Mouse (Mus musculus) cerebellum, postnatal 36 days (tissue): ENCODE results near the gene Acad12.
A peak's percentile ranks its signal among the peaks of the same experiment; 100 is the strongest.
"Not testable (repeated sequence)": the region's sequence is repeated elsewhere in the genome, so short reads cannot be mapped to it uniquely, and the experiment has no call there.

Experiments
- DNase-seq, 2 experiments: peaks; one replicate each; pipeline ENCODE4 v3.0.0; 2021 to 2022; ENCODE audit warnings: mixed read lengths in 2 of 2

Acad12 gene

DNA sequence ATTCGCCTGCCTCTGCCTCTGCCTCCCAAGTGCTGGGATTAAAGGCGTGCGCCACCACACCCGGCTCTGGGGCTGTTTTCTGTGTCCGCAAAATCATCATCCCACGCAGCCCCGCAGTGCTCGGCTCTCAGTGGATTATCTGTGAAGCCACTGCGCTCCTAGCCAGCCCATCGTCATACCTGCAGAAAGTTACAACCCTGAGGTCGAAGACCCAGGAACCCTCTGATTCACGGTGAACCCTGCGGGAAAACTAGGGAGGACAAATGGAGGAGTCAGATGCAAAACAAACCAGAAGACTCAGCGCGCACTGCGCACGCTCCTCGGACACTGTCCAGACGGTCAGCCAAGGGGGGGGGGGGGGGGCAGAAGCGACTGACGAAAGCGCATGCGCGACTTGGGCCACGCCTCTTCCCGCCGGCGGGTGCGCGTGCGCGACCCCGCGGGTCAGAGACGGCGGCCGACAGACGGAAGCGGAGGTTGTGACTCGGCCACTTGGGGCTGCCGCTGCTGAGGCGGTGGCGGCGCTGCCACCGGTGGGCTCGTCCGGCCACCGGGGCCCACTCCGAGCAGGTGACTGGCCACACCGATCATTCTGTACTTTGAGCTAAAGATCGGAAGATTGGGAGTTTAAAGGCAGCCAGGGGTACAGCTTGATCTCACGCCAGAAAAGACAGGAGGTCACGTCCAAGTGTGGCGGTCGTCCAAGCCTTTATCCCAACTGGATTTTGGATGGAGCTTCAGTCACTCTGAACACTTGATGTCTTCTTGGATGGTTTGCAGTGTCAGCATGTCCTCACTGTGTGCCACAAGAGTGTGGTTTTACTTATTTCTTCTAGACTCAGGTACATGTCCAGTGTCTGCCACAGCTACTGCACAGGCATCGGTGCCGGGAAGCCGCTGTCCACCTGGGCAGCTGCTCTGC lies at the start of gene Acad12:
Gene Acad12 (minus strand): TSS at position 347 of the 922 bp plus-strand sequence.
- peak; percentile 86 to 88 for DNase-seq

DNA sequence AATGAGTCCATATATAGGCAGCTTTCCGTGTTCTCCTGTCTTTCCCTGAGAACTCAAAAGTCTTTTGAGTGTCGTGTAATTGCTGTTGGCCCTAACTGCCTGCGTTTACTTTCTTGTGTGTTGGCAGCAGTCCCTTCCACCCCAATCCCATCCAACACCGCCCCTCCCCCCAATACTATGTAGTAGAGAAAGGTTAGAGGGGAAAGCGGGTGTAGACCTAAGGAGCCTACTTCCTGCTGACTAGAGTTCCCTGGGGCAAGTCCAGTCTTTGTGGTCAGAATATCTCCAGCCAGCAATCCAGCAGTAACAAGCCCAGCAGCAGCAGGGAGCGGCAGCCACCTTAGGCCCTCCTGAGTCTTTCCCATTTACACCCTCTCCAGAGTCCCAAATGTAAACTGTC lies 49.7 kb upstream of the Acad12 start:
- DNase-seq: no peak

DNA sequence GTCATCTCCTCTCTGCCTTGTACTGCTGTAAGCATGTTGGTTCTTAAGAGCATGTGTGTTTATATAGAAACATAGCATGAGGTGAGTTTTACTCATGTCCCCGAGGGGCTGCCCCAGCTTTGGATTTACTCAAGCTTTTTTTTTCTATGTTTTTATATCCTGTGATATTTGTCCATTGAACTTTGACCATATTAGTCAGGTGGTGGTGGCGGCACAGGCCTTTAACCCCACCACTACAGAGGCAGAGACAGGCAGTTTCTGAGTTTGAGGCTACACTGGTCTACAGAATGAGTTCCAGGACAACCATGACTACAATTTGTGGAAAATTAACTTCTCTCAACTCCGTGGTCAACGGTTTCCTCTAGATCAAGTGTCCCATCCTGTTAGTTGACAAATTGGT lies 48.3 kb upstream of the Acad12 start:
- DNase-seq: no peak

DNA sequence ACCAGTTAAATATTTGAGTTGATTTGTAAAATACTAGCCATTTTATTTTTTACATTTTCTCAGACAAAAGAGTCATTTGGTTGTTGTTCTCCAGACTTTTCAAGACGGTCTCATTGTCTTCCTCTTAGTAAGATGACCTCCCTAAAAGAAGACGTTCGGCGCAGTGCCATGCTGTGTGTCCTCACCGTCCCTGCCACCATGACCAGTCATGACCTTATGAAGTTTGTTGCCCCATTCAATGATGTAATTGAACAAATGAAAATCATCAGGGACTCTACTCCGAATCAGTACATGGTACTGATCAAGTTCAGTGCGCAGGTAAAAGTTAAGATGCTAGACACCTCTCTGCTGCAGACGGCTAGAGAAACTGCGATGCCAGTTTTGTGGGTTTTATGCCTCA lies 46.2 kb upstream of the Acad12 start:
- DNase-seq: no peak

GRCm38 (mm10) chr5:121664078-121664477 lies 45.3 kb upstream of the Acad12 start:
- peak; percentile 27 to 37 for DNase-seq

DNA sequence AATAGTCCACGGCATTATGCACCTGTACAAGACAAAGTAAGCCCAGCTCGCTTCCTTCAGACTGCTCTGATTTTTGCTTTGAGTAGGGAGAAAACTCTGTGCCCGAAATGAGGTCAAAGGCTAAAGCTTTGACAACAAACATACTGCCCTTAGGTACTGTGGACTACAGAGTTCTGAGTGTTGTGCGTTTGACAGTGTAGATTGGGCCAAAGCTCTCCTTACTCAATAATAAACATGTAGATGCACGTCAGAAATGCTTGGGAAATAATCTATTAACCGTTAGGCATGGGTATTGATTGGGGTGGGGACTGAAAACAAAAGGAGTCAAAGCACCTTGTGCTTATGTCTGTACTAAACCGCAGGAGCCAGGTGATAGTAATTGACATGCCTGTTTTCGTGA lies 44.7 kb upstream of the Acad12 start:
- no peak for DNase-seq

DNA sequence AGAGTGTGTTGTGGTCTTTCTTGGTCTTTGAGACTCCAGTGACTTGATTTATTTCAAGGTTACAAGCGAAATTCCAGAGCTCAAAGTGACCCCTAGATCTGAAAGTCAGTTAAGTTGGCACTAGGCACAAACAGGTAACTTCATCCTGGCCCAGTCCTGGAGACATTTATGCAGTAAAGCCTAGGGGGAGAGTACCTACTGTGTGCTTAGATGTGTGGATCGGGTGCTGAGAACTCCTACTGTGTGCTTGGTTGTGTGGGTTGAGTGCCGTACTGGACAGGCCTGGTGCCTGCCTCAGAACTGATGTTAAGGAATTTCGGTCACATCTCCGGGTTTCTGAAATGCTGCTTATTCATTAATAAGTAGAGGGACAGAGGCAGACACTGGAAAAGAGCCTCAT lies 42.8 kb upstream of the Acad12 start:
- DNase-seq: no peak

- no peak for DNase-seq
Observed at GRCm38 (mm10) chr5:121660897-121661254, 42.1 kb upstream of the Acad12 start.

- DNase-seq: peak; percentile 96 to 97
Observed at GRCm38 (mm10) chr5:121660059-121660896, 41.5 kb upstream of the Acad12 start, which contains the start of the genes Acad10 and Brap. TSS of gene Acad10 (minus strand) at chr5:121660514. TSS of gene Brap (plus strand) at chr5:121660563.

DNA sequence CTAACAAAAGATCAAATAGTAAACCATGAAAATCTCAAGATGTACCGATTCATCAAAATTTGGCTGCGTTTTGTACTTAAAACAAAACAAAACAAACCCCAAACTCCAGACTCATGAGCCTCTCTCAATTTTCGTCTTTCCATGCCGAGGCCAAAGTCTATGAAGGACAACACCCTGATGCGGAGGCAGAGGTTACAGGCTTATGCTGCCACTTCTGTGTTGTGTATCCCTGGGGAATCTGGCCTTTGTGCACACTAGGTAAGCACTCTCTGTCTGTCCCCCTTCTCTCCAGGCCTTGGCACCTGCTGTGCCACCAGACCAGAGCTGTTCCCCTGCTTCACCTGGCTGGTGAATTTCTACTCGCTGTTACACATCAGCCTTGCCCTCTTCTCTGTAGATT lies 38.9 kb upstream of the Acad12 start:
- DNase-seq: not testable (repeated sequence)

GRCm38 (mm10) chr5:121656866-121657265 lies 38.1 kb upstream of the Acad12 start:
- DNase-seq: not testable (repeated sequence)

- DNase-seq: no peak
Observed at GRCm38 (mm10) chr5:121654526-121654925, 35.8 kb upstream of the Acad12 start.

DNA sequence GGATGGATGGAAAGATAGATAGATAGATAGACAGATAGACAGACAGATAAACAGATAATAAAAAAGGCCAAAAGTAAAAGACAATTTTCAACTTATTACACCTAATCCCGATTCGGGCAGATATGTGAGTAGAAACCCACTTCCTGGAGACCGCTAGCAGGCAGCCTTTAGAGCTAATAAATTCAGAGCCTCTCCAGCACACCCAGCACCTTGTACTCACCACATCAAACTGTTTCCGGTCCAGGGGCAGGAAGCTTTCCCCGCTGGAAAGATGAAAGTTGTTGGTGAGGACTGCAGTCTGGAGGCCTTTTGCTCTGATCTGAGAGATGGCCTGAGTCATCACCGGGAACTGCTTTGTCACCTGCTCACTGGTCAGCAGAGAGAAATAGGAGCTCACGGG lies 30.4 kb upstream of the Acad12 start:
- no peak for DNase-seq

DNA sequence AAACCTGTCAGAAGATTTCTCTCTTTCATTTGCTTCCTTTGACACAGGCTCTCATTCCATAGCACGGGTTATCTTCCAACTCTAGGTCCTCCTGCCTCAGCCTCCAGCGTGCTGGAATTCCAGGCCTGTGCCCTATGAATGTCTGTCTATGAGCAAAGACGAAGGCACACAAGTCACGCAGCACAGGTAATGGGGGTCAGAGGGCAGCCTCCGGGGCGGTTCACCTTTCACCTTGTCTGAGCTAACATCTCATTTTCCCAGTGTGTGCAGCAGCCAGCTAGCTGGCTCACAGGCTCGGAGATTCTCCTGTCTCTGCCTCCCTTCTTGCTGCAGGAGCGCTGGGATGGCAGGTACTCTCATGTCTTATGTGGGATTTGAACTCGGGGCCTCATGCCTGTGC lies 20.9 kb upstream of the Acad12 start:
- no peak for DNase-seq

- DNase-seq: no peak
Observed at GRCm38 (mm10) chr5:121637296-121637695, 18.6 kb upstream of the Acad12 start.

- DNase-seq: no peak
Observed at GRCm38 (mm10) chr5:121634668-121635067, 15.9 kb upstream of the Acad12 start.

DNA sequence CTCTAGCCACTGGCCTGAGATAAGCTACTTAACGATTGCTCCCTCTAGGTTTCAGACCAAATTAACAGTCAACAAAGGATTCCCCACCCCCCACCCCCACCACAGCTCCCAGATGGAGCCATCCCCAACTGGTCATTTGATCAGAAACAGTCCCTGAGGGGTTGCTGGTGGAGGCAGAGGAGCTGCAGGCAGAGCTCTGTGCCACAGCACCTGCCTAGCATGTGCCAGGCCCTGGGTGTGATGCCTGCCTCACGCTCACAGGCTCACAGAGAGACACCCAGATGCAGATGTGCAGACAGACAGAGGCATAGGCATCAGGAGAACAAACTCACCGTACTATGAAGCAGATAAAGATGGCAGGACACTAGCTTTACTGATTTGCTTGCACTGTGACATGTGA lies 14.1 kb upstream of the Acad12 start:
- no peak for DNase-seq

- DNase-seq: peak in 1 of 2 experiments; percentile 13
Observed at GRCm38 (mm10) chr5:121631106-121631647, 12.4 kb upstream of the Acad12 start.

GRCm38 (mm10) chr5:121627871-121628270 lies 9.1 kb upstream of the Acad12 start:
- peak; percentile 70 to 71 for DNase-seq

DNA sequence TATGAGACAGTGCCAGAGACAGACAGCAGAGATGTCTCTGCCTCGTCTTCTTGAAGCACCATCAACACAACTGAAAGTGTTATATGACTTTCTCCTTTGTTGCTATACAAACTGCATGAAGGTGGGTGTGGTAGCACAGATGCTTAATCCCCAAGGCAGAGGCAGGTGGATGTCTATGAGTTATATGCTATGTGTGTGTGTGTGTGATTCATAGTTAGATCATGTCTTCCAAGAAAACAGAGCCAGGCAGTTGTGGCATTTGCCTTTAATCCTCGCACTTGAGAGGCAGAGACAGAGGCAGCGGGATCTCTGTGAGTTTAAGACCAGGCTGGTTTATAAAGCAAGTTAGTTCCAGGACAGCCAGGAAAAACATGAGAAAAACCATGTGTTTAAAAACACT lies 4.5 kb upstream of the Acad12 start:
- no peak for DNase-seq

GRCm38 (mm10) chr5:121621102-121621501 lies 2.4 kb upstream of the Acad12 start:
- no peak for DNase-seq

- not testable (repeated sequence) for DNase-seq
Observed at GRCm38 (mm10) chr5:121614921-121615320, 3.8 kb downstream of the Acad12 start.

DNA sequence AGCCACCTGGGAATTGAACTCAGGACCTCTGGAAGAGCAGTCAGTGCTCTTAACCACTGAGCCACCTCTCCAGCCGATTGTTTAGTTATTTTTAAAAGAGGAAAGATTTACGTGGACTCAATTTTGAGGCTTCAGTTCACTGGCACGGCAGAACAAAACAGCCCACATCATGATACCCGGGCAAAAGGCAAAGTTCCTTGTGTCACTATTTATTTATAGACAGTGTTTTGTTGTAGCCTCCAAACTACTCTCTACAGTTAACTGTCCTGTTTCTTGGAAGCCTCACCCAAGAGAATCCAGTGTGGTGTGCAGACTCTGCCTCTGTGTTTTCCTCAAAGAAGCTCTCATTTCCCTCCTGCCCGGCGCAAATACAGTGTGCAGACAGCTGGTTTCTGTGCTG lies 6.7 kb downstream of the Acad12 start:
- no peak for DNase-seq
